Mouse (Mus musculus): ENCODE measurements around the gene Rsc1a1. TPM values are rescaled to one million over a fixed set of nuclear protein-coding genes. Genes with fewer than 3 reads are reported as not detected.

The Rsc1a1 gene
- polyA plus RNA-seq, 1 experiment from 2014 or later, result not detected

DNA sequence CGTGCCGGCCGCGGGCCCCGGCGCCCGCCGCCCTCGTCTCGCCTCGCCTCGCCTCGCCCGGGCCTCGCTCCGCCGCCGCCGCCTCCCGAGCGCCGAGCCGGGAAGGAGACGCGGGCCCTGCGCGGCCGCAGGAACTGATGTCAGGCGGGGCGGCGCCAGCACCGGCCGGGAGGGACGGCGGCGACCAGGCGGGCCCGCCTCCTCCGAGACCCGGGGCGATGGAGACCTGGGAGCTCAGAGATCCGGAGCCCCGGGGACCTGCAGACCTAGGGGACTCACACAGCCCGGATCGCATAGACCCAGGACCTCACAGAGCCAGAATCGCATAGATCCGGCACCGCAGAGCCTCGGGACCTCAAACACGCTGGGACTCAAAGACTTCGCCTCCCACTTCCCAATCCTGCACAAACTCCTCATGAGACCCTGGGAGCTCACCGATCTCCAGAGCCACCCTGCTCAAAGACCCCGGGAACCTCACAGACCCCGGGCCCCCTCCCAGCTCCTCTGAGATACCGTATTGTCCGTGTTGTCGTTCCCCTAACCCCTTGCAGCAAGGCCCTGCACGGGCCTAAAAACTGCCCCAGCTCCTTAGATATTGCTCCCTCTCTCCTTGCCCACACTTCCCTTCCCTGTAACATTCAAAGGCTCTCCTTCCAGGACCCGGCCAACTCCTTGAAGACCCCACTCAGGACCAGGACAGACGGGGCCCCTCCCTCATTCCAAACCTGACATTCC lies 21.2 kb downstream of the Rsc1a1 start:
- Histone ChIP-seq H3K9ac (peak overlapping the region; percentile 81), H3K27ac (peak overlapping the region; percentile 67), H3K36me3 (peaks cover 26% of the 10 kb centered on the region), H3K4me1 (peaks cover 19% of the 10 kb centered on the region), H3K4me3 (peak overlapping the region; percentile 73), H3K27me3 (no peaks in the 10 kb centered on the region), H3K9me3 (no peaks in the 10 kb centered on the region), H3K4me2 (peak overlapping the region; percentile 81)
- ATAC-seq (ENCODE audit: borderline replicate concordance, extremely low read depth, low FRiP score, low TSS enrichment), result peak; percentile 87
- WGBS, result under 1% methylated on average over 60 of the region's 60 CpGs

DNA sequence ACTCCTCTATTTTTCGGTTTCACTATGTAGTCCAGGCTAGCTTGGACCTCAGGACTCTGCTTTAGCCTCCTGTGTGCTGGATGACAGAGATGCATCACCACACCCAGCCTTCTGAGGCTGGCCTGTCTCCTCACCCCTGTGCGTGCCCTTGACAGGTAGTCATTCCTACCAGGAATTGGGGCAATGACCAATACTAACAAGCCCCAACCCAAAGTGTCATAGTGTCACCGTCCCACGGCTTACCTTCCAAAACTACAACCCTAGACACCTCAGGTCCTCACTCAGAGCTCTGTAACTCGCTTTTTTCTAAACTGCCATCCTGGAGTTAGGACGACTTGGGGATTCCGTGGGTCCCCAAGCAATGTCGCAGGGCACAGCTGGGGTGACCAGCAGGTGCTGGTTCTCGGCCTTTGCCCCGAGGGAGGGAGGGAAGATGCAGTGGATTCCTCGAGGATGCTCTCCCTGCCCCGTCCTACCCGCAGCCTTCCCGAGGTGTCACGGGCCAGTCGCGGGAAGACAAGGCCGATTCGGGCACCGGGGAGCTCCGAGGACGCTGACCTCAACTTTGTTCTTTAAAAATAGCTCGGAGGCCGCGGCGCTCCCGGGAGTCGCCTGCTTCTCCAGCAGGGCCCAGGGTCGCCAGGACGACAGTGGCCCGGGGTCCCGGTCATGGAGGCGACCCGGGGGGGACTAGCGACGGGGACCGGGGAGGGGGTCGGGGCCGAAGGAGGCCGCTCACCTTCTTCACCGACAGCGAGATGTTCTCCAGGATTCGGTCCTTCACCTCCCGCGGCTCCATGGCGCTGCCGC lies 22.1 kb downstream of the Rsc1a1 start:
- Histone ChIP-seq H3K4me1 (peaks cover 19% of the 10 kb centered on the region), H3K36me3 (peaks cover 32% of the 10 kb centered on the region), H3K9me3 (no peaks in the 10 kb centered on the region), H3K4me2 (peak overlapping the region; percentile 81), H3K4me3 (peak overlapping the region; percentile 73), H3K27ac (peak overlapping the region; percentile 67), H3K9ac (peak overlapping the region; percentile 81), H3K27me3 (no peaks in the 10 kb centered on the region)
- 3% methylated on average over 38 of the region's 47 CpGs for WGBS
- peak; percentile 13; the same call in 1 of the 2 replicates for ATAC-seq (ENCODE audit: borderline replicate concordance, extremely low read depth, low FRiP score, low TSS enrichment)

DNA sequence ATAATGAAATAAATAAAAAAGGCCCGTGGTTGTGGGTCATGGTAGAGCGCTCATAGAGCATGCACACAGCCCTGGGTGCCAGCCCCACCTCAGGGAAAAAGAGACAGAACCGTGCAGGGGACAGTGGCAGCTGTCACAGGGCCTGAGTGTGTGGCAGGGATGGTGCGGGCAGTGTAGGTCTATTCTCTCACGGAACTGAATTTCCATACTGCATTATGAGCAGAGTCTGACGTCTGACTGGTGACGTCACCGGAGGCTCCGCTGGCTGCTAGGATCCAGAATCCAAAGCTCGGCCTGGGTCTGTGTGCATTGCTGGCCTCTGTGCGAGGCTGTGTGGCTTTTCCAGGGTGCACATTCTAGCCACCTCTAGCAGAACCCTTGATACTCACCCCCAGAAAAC lies 24.5 kb downstream of the Rsc1a1 start:
- Histone ChIP-seq H3K4me3 (no peak overlapping the region), H3K9ac (no peak overlapping the region), H3K27ac (no peak overlapping the region), H3K36me3 (peaks cover 32% of the 10 kb centered on the region), H3K4me1 (peaks cover 19% of the 10 kb centered on the region), H3K9me3 (no peaks in the 10 kb centered on the region), H3K4me2 (no peak overlapping the region), H3K27me3 (no peaks in the 10 kb centered on the region)
- 90% methylated on average over 11 of the region's 11 CpGs for WGBS
- ATAC-seq (ENCODE audit: borderline replicate concordance, extremely low read depth, low FRiP score, low TSS enrichment), result no peak

DNA sequence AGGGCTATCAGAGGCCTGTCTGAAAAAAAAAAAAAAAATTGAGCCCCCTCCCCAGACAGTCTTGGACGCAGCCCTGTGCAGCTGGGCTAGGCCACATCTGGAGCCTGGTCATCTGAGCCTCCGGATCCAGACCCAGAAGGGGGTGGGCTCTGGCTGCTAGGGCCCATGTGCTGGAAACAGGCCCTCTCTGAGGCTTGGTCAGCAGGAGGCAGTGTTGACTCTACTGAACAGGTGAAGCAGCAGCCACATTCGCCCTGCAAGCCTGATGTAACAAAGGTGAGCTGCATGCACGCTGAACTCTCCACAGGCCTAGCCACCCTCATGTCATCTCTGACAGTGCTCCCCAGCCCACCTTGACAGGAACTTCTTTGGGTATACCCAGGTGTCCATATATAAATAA lies 25.7 kb downstream of the Rsc1a1 start:
- Histone ChIP-seq H3K4me1 (peaks cover 16% of the 10 kb centered on the region), H3K4me2 (no peak overlapping the region), H3K27ac (no peak overlapping the region), H3K27me3 (no peaks in the 10 kb centered on the region), H3K4me3 (no peak overlapping the region), H3K36me3 (peaks cover 32% of the 10 kb centered on the region), H3K9me3 (no peaks in the 10 kb centered on the region), H3K9ac (no peak overlapping the region)
- WGBS, result 67% methylated on average over 4 of the region's 4 CpGs
- no peak for ATAC-seq (ENCODE audit: borderline replicate concordance, extremely low read depth, low FRiP score, low TSS enrichment)

DNA sequence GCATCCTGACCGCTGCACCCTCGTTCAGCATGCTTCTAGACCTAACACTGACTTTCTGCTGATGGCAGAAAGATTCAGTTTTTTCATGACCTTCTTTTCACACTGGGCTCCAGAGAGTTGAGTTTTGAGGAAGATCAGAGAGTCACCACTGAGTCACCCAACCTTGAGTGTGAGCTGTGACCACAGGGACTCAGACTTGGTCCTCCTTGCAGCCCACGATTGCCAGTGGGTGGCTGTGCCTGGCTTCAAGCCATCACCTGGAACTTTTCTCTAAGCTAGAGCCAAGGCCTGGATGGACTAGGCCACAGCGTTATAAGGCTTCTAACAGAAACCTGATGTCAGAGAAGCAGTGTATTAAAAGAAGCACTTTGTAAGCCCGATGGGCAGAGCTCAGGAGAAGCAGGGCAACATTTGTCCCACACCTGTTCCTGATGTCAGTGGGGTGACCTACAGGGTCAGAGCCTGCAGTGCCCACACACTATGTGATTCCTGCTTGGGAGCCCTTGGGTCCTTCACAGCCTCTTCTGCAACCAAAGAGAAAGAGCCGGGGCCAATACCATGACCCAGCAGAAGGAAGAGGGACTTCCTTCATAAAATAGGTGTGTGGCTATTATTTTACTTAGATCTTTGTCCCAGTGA lies 26.4 kb downstream of the Rsc1a1 start:
- 85% methylated on average over 6 of the region's 6 CpGs for WGBS
- H3K9me3 ChIP-seq, result no peaks in the 10 kb centered on the region
- no peak overlapping the region for H3K27ac ChIP-seq
- H3K4me1 ChIP-seq, result peaks cover 12% of the 10 kb centered on the region
- H3K9ac ChIP-seq, result no peak overlapping the region
- no peak for ATAC-seq (ENCODE audit: borderline replicate concordance, extremely low read depth, low FRiP score, low TSS enrichment)
- H3K27me3 ChIP-seq, result no peaks in the 10 kb centered on the region
- H3K4me3 ChIP-seq, result no peak overlapping the region
- no peak overlapping the region for H3K4me2 ChIP-seq
- peaks cover 32% of the 10 kb centered on the region for H3K36me3 ChIP-seq

DNA sequence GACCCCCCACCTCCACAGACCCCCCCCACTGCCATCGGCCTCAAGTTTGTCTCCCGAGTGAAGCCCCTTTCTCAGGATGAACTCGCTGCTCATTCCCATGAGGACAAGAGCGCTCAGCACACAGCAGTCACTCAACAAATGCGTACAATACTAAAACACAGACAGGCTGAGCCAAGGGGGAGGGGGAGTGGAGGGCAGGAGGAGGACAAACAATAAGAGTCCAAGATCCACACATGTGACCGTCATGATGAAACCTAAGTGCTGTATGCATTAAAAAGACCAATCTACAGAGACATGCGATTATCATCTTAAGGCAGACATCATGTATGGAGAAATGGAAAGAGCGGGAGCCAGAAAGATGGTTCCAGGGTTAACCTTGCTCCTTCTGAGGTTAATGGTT lies 28.5 kb downstream of the Rsc1a1 start:
- no peak overlapping the region for H3K4me3 ChIP-seq
- no peak overlapping the region for H3K27ac ChIP-seq
- H3K4me2 ChIP-seq, result no peak overlapping the region
- ATAC-seq (ENCODE audit: borderline replicate concordance, extremely low read depth, low FRiP score, low TSS enrichment), result no peak
- no peaks in the 10 kb centered on the region for H3K27me3 ChIP-seq
- 81% methylated on average over 8 of the region's 8 CpGs for WGBS
- H3K9ac ChIP-seq, result no peak overlapping the region
- no peaks in the 10 kb centered on the region for H3K9me3 ChIP-seq
- H3K4me1 ChIP-seq, result peaks cover 2% of the 10 kb centered on the region
- peaks cover 38% of the 10 kb centered on the region for H3K36me3 ChIP-seq

DNA sequence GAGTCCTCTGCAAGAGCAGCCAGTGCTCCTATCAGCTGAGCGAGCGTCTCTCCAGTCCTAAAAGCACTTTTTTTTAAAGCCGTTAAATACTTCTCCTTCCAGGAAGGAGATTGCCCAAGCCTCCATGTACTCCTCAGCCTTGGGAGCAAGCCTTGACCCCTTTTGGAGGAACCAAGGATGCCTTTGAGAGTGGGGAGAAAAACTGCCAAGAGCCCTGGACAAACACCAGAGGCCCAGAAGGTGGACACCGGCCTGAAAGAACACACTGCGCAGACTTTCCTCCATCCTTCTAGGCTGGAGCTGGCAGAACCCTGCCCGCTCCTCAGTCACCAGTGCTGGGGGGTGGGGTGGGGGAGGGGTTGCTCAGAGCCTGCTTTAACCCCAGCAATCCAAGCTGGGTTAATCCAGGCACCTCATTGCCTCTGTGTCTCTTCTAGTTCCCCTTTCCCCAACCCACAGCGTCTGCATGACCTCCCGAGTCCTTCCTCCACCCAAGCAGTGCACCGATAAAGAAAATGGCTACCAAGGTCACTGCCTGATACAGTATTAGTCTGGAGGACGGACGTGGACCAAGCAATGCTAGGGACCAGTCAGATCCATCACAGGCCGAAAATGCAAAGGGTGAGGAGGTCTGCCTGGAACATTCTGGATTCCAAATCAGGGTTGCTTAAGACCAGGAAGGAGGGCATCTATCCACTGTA lies 29.3 kb downstream of the Rsc1a1 start:
- H3K4me2 ChIP-seq, result no peak overlapping the region
- peaks cover 36% of the 10 kb centered on the region for H3K36me3 ChIP-seq
- 74% methylated on average over 12 of the region's 12 CpGs for WGBS
- H3K4me3 ChIP-seq, result no peak overlapping the region
- H3K27me3 ChIP-seq, result no peaks in the 10 kb centered on the region
- no peak overlapping the region for H3K9ac ChIP-seq
- H3K4me1 ChIP-seq, result peaks cover 2% of the 10 kb centered on the region
- H3K27ac ChIP-seq, result no peak overlapping the region
- no peak for ATAC-seq (ENCODE audit: borderline replicate concordance, extremely low read depth, low FRiP score, low TSS enrichment)
- H3K9me3 ChIP-seq, result no peaks in the 10 kb centered on the region

DNA sequence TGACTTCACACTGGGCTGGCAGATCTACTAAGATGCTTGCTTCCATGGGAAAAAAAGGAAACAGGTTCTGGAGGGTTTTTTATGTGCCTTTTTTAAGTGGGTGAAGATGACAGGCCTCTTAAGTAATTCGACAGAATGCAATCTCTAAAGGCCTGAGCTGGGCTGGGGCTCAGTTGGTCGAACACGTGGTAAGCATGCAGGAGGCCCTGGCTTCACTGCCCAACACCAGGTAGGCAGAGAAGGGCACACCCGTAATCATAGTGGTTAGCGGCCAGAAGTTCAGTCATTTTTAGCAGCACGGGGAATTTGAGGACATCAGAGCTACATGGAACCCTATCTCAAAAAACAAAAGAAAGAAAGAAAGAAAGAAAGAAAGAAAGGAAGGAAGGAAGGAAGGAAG lies 30.9 kb downstream of the Rsc1a1 start:
- Histone ChIP-seq H3K9me3 (no peaks in the 10 kb centered on the region), H3K27ac (no peak overlapping the region), H3K4me2 (no peak overlapping the region), H3K4me3 (no peak overlapping the region), H3K36me3 (peaks cover 20% of the 10 kb centered on the region), H3K4me1 (peaks cover 11% of the 10 kb centered on the region), H3K9ac (no peak overlapping the region), H3K27me3 (no peaks in the 10 kb centered on the region)
- WGBS, result 80% methylated on average over 6 of the region's 6 CpGs
- ATAC-seq (ENCODE audit: borderline replicate concordance, extremely low read depth, low FRiP score, low TSS enrichment), result no peak

DNA sequence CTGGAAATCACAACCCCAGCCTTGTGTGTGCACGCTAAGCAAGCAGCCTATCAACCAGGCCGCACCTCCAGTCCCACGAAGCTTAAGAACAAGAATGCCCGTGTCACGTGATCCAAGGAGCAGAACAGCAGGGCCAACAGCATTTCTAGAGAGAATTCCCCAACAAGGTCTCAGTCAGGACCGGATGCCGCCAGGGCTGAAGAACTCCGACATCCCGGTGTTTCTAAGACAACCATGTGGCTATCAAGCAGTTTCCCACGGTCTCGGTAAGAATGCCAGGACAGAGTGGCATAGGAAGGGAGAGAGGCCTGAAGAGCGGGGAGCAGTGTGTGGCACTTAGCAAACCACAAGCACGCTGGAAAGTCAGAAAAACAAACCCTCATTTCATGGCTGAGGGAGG lies 31.6 kb downstream of the Rsc1a1 start:
- H3K27ac ChIP-seq, result no peak overlapping the region
- ATAC-seq (ENCODE audit: borderline replicate concordance, extremely low read depth, low FRiP score, low TSS enrichment), result no peak
- no peak overlapping the region for H3K4me2 ChIP-seq
- H3K9ac ChIP-seq, result no peak overlapping the region
- H3K9me3 ChIP-seq, result no peaks in the 10 kb centered on the region
- peaks cover 15% of the 10 kb centered on the region for H3K4me1 ChIP-seq
- no peak overlapping the region for H3K4me3 ChIP-seq
- WGBS, result 84% methylated on average over 13 of the region's 13 CpGs
- peaks cover 13% of the 10 kb centered on the region for H3K36me3 ChIP-seq
- H3K27me3 ChIP-seq, result no peaks in the 10 kb centered on the region

DNA sequence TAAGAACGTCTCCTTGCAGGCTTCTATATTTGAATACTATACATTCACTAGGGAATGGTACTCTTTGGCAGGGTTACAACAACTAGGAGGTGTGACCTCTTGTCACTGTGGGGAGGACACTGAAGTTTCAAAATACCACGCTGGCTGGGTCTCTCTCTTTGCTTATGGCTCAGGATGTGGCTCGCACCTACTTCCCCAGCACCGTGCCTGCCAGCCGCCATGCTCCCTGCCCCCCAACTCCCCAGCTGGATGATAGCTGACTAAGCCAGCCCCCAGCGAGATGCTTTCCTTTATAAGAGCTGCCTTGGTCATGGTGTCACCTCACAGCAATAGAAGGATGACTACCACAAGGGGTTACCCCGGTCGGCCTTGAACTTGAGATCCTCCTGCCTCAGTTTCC lies 32.4 kb downstream of the Rsc1a1 start:
- Histone ChIP-seq H3K4me1 (peaks cover 16% of the 10 kb centered on the region), H3K27ac (no peak overlapping the region), H3K4me2 (no peak overlapping the region), H3K27me3 (no peaks in the 10 kb centered on the region), H3K9me3 (no peaks in the 10 kb centered on the region), H3K4me3 (no peak overlapping the region), H3K36me3 (peaks cover 11% of the 10 kb centered on the region; the same call in 1 of the 2 replicates), H3K9ac (no peak overlapping the region)
- no peak for ATAC-seq (ENCODE audit: borderline replicate concordance, extremely low read depth, low FRiP score, low TSS enrichment)
- 78% methylated on average over 8 of the region's 8 CpGs for WGBS

DNA sequence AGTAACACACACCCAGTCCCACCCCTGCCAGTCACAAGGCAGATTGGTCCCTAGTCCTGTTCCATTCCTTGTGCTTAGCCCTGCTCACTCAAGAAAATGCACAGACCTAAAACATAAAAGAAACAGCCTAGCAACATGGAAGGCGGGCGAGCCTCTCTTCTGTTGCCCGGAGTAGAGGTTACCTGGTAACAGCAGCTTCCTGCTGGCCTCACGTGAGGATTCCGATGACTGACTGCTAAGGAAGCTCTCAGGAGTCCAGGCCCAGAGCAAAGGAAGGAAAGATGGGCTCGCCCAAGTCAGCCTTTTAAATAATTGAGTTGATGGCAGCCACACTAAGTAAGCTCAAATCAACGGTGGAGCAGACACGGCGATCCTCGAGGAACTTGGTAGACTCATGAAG lies 33.5 kb downstream of the Rsc1a1 start:
- Histone ChIP-seq H3K9me3 (no peaks in the 10 kb centered on the region), H3K9ac (no peak overlapping the region), H3K27ac (no peak overlapping the region), H3K4me1 (peaks cover 16% of the 10 kb centered on the region), H3K4me3 (no peak overlapping the region), H3K4me2 (no peak overlapping the region), H3K27me3 (no peaks in the 10 kb centered on the region), H3K36me3 (peaks cover 14% of the 10 kb centered on the region; the same call in 1 of the 2 replicates)
- no peak for ATAC-seq (ENCODE audit: borderline replicate concordance, extremely low read depth, low FRiP score, low TSS enrichment)
- WGBS, result 90% methylated on average over 10 of the region's 10 CpGs

Data from lung, embryonic 15.5 days (tissue).